Mouse (Mus musculus) kidney, embryonic 14.5 days (tissue): ENCODE measurements at regions not wholly inside any gene's neighbourhood (a gene's known extent, or its start where the extent isn't known, plus 50 kb on each side); places are given as distances from the start of the nearest gene placed in this dataset.

Source experiments
- ATAC-seq: fragments of 200-750 bp; cut with Nextera tagmentation; 2 replicates; pipeline ENCODE4 v1.8.0; 2017; ENCODE audit warnings: moderate number of reproducible peaks, mild to moderate bottlenecking, moderate TSS enrichment, moderate library complexity; ENCODE audit not compliant: low FRiP score, low TSS enrichment
- H3K27ac ChIP-seq: fragments of 300-500 bp; sonication (generic); 2 replicates; pipeline ENCODE4 v1.5.1; 2014; ENCODE audit warnings: low read depth, mild to moderate bottlenecking, low read length, moderate library complexity, mixed read lengths
- H3K27me3 ChIP-seq: fragments of 300-500 bp; sonication (generic); 2 replicates; pipeline ENCODE4 v1.6.1; 2014; ENCODE audit warnings: mild to moderate bottlenecking, low read length; ENCODE audit not compliant: control insufficient read depth, insufficient read depth
- H3K36me3 ChIP-seq: fragments of 300-500 bp; sonication (generic); 2 replicates; pipeline ENCODE4 v1.6.1; 2014; ENCODE audit warnings: low read length, mixed read lengths; ENCODE audit not compliant: control insufficient read depth, insufficient read depth
- H3K4me1 ChIP-seq: fragments of 300-500 bp; sonication (generic); 2 replicates; pipeline ENCODE4 v1.6.1; 2014; ENCODE audit warnings: low read length, mixed read lengths; ENCODE audit not compliant: control insufficient read depth, insufficient read depth
- H3K4me2 ChIP-seq: fragments of 300-500 bp; sonication (generic); replicated peaks from 2 replicates; pipeline ENCODE4 v1.6.1; 2014; ENCODE audit warnings: low read depth, mild to moderate bottlenecking, low read length
- H3K4me3 ChIP-seq: fragments of 300-500 bp; sonication (generic); 2 replicates; pipeline ENCODE4 v1.5.1; 2014; ENCODE audit warnings: mild to moderate bottlenecking, low read length
- H3K9ac ChIP-seq: fragments of 300-500 bp; sonication (generic); 2 replicates; pipeline ENCODE4 v1.6.1; 2014; ENCODE audit warnings: low read depth, mild to moderate bottlenecking, low read length, moderate library complexity
- H3K9me3 ChIP-seq: fragments of 300-500 bp; sonication (generic); 2 replicates; pipeline ENCODE4 v1.6.1; 2016; ENCODE audit warnings: low read length; ENCODE audit not compliant: control insufficient read depth
- WGBS: fragments of 180-500 bp; shearing (Covaris S2); extraction: QIAGEN DNeasy Blood & Tissue Kit; methylation state at CpG from one replicate; pipeline ENCODE4 v1.1.7; 2014; 5-methylcytosine and 5-hydroxymethylcytosine counted together

DNA sequence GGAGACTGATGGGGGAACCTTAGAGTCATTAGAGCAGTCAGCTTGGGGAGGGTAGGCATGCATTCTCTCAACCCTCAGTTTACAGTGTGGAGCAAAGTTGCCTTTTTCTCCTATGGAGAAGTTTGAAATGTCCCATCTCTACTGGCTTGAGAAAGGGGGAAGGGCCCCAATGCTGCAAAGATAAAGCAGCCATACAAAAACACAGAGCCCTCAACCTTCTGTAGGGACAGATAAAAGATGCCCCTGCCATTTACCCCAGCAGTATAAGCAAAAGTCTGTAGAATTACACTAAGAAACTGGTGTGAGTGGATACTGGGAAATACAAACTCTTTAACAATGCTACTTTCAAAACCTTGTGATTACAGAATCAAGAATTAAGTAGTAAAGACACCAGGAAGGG is 71.9 kb upstream of the Tmem215 start:
- H3K9me3 ChIP-seq = no peaks in the 10 kb centered on the region
- no peak overlapping the region for H3K9ac ChIP-seq
- H3K4me1 ChIP-seq = no peaks in the 10 kb centered on the region
- no peak overlapping the region for H3K4me2 ChIP-seq
- H3K4me3 ChIP-seq = no peak overlapping the region
- H3K36me3 ChIP-seq = no peaks in the 10 kb centered on the region
- no peaks in the 10 kb centered on the region for H3K27me3 ChIP-seq
- H3K27ac ChIP-seq = no peak overlapping the region
- no peak for ATAC-seq

DNA sequence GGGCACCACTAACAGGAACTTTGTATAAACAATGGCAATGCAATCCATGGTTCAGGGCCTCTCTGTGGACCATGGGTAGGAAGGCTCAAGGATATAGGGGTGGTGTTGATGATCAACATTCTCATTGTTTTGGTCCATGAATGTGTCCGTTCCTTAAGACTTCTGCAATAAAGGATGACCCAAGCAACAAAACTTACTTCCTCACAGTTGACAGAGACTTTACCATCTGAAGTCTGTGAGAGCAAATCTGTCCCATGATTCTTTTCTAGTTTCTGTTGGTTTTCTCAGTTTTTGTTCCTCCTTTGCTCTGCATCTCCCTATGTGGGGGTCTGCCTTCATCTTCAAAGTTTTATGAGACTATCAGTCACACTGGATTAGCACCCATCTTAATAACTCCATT is 81.8 kb upstream of the Tmem215 start:
- no peak for ATAC-seq
- WGBS = 100% methylated on average over 1 of the region's 1 CpGs

GRCm38 (mm10) chr4:40385284-40385683 is 86.7 kb upstream of the Tmem215 start:
- Histone ChIP-seq H3K9me3 (no peaks in the 10 kb centered on the region), H3K27ac (no peak overlapping the region), H3K4me2 (no peak overlapping the region), H3K27me3 (no peaks in the 10 kb centered on the region), H3K4me1 (no peaks in the 10 kb centered on the region), H3K4me3 (no peak overlapping the region), H3K9ac (no peak overlapping the region), H3K36me3 (no peaks in the 10 kb centered on the region)
- ATAC-seq = no peak
- WGBS = 89% methylated on average over 9 of the region's 9 CpGs

More for the DNA sequence above, 81.8 kb upstream of the Tmem215 start:
- no peak overlapping the region for H3K4me3 ChIP-seq
- H3K36me3 ChIP-seq = no peaks in the 10 kb centered on the region
- no peak overlapping the region for H3K9ac ChIP-seq
- no peaks in the 10 kb centered on the region for H3K4me1 ChIP-seq
- no peaks in the 10 kb centered on the region for H3K9me3 ChIP-seq
- no peak overlapping the region for H3K4me2 ChIP-seq
- H3K27ac ChIP-seq = no peak overlapping the region
- no peaks in the 10 kb centered on the region for H3K27me3 ChIP-seq

- H3K27ac ChIP-seq = no peak overlapping the region
- no peaks in the 10 kb centered on the region for H3K9me3 ChIP-seq
- no peaks in the 10 kb centered on the region for H3K27me3 ChIP-seq
- no peak overlapping the region for H3K4me2 ChIP-seq
- 93% methylated on average over 3 of the region's 3 CpGs for WGBS
- H3K4me1 ChIP-seq = no peaks in the 10 kb centered on the region
- no peak overlapping the region for H3K4me3 ChIP-seq
- ATAC-seq = no peak
- H3K36me3 ChIP-seq = no peaks in the 10 kb centered on the region
- no peak overlapping the region for H3K9ac ChIP-seq
Observed at GRCm38 (mm10) chr4:40384704-40385103, 87.3 kb upstream of the Tmem215 start.

GRCm38 (mm10) chr4:40380309-40380708 is 91.7 kb upstream of the Tmem215 start:
- WGBS = 78% methylated on average over 8 of the region's 8 CpGs
- no peak for ATAC-seq
- H3K9me3 ChIP-seq = no peaks in the 10 kb centered on the region
- H3K4me2 ChIP-seq = no peak overlapping the region
- no peaks in the 10 kb centered on the region for H3K36me3 ChIP-seq
- H3K9ac ChIP-seq = no peak overlapping the region
- H3K4me3 ChIP-seq = no peak overlapping the region
- H3K27me3 ChIP-seq = no peaks in the 10 kb centered on the region
- no peak overlapping the region for H3K27ac ChIP-seq
- no peaks in the 10 kb centered on the region for H3K4me1 ChIP-seq

GRCm38 (mm10) chr4:40375439-40376154 is 96.4 kb upstream of the Ndufb6 start:
- Histone ChIP-seq H3K27me3 (no peaks in the 10 kb centered on the region), H3K27ac (no peak overlapping the region), H3K4me3 (no peak overlapping the region), H3K4me1 (no peaks in the 10 kb centered on the region), H3K36me3 (no peaks in the 10 kb centered on the region), H3K4me2 (no peak overlapping the region), H3K9ac (no peak overlapping the region), H3K9me3 (no peaks in the 10 kb centered on the region)
- no peak for ATAC-seq
- 77% methylated on average over 9 of the region's 9 CpGs for WGBS

GRCm38 (mm10) chr4:40374213-40374612 is 95.0 kb upstream of the Ndufb6 start:
- Histone ChIP-seq H3K36me3 (no peaks in the 10 kb centered on the region), H3K9me3 (no peaks in the 10 kb centered on the region), H3K27me3 (no peaks in the 10 kb centered on the region), H3K4me2 (no peak overlapping the region), H3K27ac (no peak overlapping the region), H3K4me3 (no peak overlapping the region), H3K9ac (no peak overlapping the region), H3K4me1 (no peaks in the 10 kb centered on the region)
- ATAC-seq = no peak
- 89% methylated on average over 2 of the region's 2 CpGs for WGBS

DNA sequence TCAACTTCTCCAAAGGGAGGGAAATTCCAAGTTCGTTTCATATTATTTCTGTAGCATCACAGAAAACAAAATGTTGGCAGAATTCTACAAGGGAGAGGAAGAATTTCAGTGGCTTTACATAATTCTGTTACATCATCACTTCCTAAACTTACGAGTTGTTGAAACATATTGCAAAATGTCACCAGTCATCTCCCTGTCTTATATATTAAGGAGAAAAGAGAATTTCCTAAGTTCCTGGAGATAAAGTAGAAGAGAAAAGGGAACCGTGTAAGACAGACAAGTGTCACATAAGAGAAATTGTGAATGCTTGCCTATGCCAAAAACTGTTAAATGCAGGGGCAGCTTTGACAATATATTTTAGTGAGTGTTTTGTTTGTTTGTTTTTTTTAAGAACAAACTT is 85.1 kb upstream of the Ndufb6 start:
- 71% methylated on average over 3 of the region's 3 CpGs for WGBS
- no peak for ATAC-seq
- H3K36me3 ChIP-seq = no peaks in the 10 kb centered on the region
- no peaks in the 10 kb centered on the region for H3K4me1 ChIP-seq
- no peaks in the 10 kb centered on the region for H3K27me3 ChIP-seq
- H3K4me3 ChIP-seq = no peak overlapping the region
- no peak overlapping the region for H3K9ac ChIP-seq
- no peak overlapping the region for H3K4me2 ChIP-seq
- no peak overlapping the region for H3K27ac ChIP-seq
- peaks cover 3% of the 10 kb centered on the region; the same call in 1 of the 2 replicates for H3K9me3 ChIP-seq

GRCm38 (mm10) chr4:40359307-40359706 is 80.1 kb upstream of the Ndufb6 start:
- Histone ChIP-seq H3K4me3 (no peak overlapping the region), H3K9ac (no peak overlapping the region), H3K4me2 (no peak overlapping the region), H3K27me3 (no peaks in the 10 kb centered on the region), H3K36me3 (no peaks in the 10 kb centered on the region), H3K27ac (no peak overlapping the region), H3K9me3 (no peaks in the 10 kb centered on the region), H3K4me1 (no peaks in the 10 kb centered on the region)
- 69% methylated on average over 3 of the region's 3 CpGs for WGBS
- no peak for ATAC-seq
